Mouse (Mus musculus) activated CD4-positive, CD25-positive, alpha-beta regulatory T cell, adult 4 months (primary cell): ENCODE results near the gene Tssk3. TPM values are rescaled to one million over a fixed set of nuclear protein-coding genes. Genes with fewer than 3 reads are reported as not detected.
A peak's percentile ranks its signal among the peaks of the same experiment; 100 is the strongest.
"Not testable (repeated sequence)": the region's sequence is repeated elsewhere in the genome, so short reads cannot be mapped to it uniquely, and the experiment has no call there.

Source experiments
- ATAC-seq: one replicate; pipeline ENCODE4 v1.8.0; 2017
- polyA plus RNA-seq, 2 experiments: library from polyadenylated mRNA; unstranded; fragments of 100-300 nt; shearing (Covaris generic); gene quantifications; one replicate each; pipeline ENCODE4 v1.2.1; 2017

Gene Tssk3
- not detected for polyA plus RNA-seq

DNA sequence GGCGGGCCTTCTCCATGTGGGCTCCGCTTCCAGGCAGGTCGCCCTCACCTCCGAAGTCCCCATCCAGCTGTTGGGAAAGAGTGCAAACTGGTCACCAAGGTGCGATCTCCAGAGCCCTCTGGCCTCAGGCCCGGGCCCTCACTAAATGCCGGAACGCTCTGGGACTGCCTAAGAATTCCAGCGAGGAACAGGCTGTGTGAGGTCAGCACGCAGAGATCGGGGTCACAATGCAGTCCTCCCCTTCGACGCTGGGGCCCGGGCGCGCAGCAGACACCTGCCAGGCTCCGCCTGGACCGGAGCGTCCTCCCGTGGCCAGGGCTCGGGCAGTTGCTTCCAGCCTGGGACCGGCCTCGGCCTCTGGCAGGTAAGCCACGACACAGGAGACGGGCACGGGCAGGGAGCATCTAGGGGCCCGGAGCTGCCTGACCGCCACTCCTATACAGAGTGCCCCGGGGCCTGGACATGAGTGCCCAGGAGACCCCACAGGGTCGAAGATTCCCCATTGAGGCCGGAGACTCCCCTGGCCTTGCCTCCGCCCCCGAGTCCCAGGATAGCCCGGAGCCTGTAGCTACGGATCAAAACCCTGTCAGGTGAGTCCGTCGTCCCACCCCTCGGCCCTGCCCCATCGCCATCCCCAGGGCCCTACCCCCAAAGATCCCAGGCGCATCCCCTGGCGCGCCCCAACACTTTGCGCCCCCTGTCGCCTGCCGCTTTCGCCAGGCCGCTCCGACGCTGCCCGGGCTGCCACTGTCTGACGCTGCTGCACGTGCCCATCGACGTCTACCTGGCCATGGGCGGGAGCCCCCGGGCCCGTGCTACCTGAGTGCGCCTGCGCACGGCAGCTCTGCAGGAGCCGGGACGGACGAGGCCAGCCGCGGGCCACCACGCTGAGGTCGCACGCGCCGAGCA, at the start of gene Tssk3, which contains the start of gene Fam229a:
TSS of gene Tssk3 (minus strand) at position 51 of the 909 bp plus-strand sequence.
TSS of gene Fam229a (plus strand) at position 219 of the 909 bp plus-strand sequence.
- ATAC-seq, result no peak

DNA sequence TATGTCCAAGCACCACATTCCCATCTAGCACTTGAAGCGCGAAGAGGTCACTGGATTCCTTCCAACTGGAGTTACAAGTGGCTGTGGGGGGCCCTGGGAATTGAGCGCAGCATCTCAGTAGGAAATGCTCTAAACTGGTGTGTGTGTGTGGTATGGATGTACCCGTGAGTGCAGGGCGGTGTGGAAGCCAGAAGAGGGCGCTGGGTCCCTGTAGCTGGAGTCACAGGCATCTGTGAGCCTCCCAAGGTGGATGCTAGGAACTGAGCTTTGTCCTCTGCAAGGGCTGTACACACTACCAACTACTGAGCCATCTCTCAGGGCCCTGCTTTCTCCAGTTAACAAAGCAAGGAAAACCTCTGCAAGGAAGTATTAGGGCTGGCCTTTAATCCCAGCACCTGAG, 49.2 kb upstream of the Tssk3 start:
- ATAC-seq, result no peak

DNA sequence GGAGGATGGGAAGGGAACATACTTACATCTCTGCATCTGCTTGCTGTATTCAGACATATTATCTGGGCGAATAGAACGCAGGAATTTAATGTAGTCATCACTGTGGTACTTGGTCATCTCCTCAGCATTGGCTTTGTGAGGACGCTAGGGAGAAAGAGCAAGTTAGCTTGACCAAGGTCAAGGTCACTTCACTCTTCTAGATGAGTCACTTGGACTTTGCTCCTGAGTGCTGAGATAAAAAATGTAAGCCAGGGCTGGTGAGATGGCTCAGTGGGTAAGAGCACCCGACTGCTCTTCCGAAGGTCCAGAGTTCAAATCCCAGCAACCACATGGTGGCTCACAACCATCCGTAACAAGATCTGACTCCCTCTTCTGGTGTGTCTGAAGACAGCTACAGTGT, 38.1 kb upstream of the Tssk3 start:
- not testable (repeated sequence) for ATAC-seq

GRCm38 (mm10) chr4:129525889-129526288, 35.1 kb upstream of the Tssk3 start:
- ATAC-seq, result no peak

GRCm38 (mm10) chr4:129525338-129525737, 34.5 kb upstream of the Tssk3 start:
- peak; percentile 73 for ATAC-seq

DNA sequence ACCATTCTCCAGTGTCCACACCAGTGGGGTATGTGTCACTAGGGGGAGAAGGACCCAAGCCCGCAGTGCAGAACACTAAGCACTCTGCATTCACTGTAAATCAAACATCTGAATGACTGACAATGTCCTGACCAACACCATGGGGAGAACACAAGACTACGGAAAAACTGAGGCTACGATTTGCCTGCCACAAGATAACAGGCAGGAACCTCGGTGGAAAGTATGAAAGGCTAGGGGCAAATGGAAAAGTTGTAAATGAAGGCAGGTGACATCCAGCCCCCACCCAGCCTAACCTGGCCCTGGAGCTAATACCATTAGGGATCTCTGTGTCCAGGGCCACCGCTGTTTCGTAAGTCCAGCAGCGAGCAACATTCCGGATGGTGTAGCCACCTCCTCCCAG, 27.7 kb upstream of the Tssk3 start:
- no peak for ATAC-seq

- no peak for ATAC-seq
Measured at GRCm38 (mm10) chr4:129516925-129517324, 26.1 kb upstream of the Tssk3 start.

DNA sequence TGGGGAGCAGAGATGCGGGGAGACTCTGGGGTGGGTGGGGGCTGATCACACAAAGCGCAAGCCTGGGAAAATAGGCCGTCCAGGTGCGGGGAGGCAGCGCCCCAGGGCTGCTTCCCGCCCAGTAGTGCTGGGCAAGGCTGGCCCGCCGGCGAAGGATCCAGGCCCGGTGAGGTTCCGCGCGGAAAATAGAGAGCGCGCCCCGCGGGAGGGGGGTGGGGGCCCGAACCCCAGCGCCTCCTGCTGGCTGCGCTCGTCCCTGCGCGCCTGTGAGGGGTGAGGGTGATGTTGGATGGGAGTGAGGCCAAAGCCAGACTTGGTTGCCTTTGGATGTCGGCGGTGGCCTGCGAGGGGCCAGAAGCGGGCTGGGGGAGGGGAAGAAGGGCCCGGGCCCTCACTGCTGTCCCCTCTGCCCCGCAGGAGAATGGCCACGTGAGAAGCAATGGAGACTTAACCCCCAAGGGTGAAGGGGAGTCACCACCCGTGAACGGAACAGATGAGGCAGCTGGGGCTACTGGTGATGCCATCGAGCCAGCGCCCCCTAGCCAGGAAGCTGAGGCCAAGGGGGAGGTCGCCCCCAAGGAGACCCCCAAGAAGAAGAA, 23.6 kb upstream of the Tssk3 start:
- peak; percentile 71 for ATAC-seq

- no peak for ATAC-seq
Measured at GRCm38 (mm10) chr4:129513891-129514290, 23.1 kb upstream of the Tssk3 start.

DNA sequence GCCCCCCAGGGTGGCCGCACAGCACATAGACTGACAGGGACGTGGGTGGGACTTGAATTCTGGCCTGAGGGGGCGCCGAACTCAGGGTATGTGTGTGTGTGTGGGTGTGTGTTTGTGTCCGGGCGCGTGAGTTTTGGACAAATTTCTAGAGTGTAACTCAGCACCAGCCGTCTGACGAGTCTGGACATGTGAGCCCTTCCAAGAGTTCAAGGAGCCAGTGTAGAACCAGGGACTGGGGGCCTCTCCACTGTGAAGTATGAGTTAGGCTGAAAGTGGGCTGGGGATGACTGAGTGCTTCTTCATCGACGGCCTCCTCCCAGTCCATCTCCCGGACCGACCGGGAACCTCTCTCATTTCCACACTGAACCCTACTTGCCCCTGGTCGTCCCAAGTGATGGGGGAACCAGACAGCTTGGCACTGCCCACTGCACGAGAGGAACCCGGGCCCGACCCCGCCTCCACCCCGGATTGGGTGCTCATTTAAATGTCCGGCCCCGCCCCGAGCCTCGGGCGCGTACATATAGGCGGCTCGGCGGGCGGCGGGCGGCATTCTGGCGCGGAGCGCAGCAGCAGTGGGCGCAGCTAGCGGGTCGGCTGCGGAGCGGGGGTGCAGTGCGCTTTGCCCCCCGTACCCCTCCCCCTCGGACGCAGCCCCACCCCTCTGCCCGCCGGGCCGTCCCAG, 22.4 kb upstream of the Tssk3 start, which contains the start of gene Marcksl1:
TSS of gene Marcksl1 (plus strand) at position 496 of the 682 bp plus-strand sequence.
- peak; percentile 67 for ATAC-seq

- no peak for ATAC-seq
Measured at GRCm38 (mm10) chr4:129511413-129512096, 20.7 kb upstream of the Tssk3 start.

GRCm38 (mm10) chr4:129510723-129511412, 20.0 kb upstream of the Tssk3 start:
- ATAC-seq, result no peak

DNA sequence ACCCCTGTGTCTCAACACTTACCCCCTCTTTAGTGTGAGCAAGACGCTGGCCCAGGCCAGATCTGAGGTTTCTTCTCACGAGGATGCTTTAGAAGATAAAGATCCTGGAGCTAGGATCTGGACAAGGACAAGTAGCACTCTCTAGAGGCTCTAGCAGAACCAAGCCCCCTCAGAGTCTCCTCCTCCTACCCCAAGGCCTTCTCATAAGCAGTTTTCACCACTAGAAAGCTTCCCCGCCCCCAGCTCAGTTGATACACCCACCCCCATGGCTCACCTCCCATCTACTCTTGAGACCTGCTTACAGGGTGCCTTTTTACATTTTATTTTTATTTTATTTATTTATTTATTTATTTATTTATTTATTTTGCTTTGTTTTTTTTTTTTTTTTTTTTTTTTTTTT, 18.8 kb upstream of the Tssk3 start:
- no peak for ATAC-seq

DNA sequence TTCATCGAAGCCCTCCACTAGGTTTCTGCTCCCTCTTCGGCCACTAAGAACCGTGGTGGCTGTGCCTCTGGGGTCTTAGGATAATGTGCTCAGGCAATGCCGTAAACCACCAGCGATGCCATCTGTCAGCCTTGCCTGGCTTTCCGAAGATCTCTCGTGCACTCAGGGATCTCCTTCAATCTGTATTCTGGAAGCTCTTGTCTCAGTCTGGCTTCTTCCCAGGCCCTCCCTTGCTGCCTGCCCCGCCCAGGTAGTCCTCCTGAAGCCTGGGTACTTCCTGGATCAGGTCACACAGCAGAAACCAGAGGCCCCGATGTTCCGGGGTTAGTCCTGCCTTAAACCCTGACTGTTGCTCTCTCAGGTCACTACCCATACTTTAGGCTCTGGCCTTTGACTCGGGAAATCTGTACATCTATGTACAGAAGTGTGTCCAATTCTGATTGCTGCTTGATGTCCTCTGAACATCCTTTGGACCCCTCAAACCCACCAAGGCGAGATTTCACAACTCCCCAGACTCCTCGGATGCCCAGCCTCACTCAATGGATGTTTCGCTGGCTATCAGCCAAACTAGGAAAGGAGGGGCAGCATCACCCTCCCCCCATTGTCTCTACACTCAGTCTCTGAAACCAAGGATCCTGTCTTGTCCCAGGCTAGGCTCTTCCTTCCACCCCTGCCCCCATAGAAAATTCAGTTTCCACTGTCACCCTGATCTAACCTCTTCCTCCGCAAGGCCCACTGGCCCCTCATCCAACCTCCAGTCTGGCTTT, 18.2 kb upstream of the Tssk3 start:
- ATAC-seq, result no peak

- ATAC-seq, result peak; percentile 37
Measured at GRCm38 (mm10) chr4:129508237-129508515, 17.4 kb upstream of the Tssk3 start.

DNA sequence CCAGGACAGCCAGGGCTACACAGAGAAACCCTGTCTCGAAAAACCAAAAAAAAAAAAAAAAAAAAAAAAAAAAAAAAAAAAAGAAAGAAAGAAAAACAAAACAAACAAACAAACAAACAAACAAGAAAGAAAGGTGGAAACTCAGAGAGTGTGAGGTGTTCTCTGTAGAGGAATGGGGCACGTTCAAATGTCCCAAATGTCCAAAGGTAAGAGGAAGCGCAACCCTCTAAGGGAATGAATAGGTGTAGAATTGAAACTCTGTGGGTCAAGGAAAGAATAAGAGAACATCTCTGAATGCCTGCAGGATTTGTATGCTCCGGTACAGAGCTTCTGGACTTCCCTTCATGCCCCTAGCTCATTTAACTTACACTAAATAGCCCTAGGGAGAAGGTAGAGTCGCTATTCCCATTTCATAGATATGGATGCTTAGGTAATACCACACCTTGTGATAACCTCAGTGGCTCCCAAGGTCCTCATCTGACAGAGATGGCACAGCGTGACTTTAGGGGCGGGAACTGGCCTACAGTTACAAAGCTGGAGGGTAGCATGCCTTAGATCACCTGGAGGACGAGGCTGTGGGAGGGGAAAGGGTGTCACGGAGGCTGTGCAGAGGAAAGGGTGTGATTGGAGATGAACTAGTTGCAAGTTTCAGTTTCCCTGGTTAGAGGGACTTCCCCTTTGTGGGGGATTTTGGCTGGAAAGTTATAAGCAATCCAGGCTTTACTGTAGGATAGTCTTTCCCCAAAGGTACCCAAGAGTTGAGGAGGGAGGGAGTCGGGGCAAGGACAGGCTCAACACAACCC, 16.8 kb upstream of the Tssk3 start:
- ATAC-seq, result peak; percentile 87

GRCm38 (mm10) chr4:129505511-129505910, 14.7 kb upstream of the Tssk3 start:
- no peak for ATAC-seq

GRCm38 (mm10) chr4:129502901-129503444, 12.2 kb upstream of the Tssk3 start:
- ATAC-seq, result no peak

DNA sequence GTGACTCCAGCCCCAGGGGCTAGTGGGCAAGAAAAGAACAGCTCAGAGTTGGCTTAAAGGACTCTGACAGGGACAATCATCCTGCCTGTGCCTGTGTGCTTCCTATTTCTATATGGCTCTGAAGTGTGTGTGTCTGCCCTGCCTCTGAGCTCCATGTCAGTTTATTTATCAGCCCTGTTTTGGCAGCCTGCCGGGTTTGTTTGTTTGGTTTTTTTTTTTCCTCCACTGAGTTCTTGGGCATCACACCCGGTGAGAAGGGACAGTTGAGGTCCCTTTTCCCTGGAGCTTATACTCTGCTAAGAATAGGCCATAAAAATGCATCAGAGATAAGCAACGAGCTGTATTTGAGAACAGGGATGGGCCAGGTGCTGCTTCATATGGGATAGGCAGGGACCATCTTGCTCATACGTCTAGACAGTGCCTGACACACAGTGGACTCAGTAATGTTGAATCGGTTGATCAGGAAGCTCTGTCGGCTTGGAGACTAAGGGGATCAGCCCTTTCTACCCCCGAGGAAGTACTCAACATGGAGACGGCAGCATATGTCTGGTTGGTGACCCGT, 11.6 kb upstream of the Tssk3 start:
- no peak for ATAC-seq
